Mouse (Mus musculus) right cerebral cortex, adult 2 months (tissue): ENCODE results near the gene Gm12253.

Experiments used
- DNase-seq, 2 experiments: peaks; one replicate each; pipeline ENCODE4 v3.0.0; 2021 to 2022; ENCODE audit warnings: low spot score in 2 of 2

Gm12253 gene

DNA sequence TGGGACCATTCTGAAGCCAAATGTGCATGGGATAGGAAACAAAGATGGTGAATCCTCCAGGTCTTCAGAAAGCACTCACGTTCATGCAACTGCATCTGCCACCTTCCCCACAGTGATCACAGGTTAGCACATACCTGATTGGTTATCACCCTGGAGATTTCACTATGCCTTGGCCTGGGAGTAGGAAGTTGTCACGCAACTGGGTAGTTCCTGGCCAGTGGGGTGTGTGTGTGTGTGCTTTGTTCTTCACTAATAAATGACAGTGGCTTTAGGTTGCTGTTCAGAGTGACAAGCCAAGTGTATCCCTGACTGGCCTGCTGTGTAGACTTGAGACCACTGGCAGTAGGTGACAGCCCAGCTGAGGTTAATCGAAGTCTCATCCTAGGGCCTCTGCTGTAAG, at the start of gene Gm12253:
Gene Gm12253 (plus strand): TSS at position 301 of the 400 bp plus-strand sequence.
- DNase-seq: no peak

DNA sequence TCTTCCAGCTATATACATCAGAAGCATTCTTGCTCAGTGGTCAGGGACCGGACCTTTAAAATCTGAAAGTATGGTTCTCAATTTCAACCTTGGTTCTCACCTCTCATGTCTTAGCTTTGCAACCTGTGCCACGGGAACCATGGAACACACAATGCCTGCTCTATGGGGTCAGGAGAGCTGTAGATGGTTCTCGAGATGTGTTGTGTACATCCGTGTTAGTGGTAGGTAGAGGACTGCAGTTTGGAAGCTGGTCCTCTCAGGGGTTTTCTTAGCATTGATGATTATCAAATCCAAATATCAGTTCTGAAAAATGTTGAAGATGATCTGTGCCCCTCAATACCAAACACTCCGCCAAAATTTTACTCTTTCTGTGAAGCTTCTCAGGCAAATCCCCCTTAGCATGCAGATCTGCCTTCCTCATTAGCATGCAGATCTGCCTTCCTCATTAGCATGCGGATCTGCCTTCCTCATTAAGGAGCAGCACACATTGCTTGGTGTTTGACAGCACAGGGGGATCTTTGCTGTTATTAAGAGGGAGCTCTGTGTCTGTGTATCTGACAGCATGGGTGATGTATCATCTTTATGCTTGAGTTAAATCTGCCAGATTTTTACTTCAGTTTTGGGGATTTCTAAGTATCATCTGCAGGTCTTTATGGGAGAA, 32.2 kb upstream of the Gm12253 start:
- no peak for DNase-seq

DNA sequence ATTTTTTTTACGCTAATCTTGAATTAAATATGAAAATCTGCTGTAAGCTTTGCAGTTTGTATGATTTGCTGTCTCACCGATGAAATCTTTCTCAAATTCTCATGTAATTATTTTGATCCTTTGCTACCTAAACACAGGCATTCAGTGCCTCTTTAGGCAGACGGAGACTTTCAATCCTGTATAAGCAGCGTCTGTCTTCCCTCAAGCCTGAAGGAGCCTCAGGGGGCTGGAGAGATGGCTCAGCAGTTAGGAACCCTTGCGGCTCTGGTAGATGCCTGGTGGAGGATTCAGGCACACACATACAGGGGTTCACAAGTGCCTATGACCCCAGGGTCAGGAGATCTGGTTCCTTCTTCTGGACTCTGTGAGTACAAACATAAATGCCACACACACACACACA, 31.7 kb upstream of the Gm12253 start:
- no peak for DNase-seq

DNA sequence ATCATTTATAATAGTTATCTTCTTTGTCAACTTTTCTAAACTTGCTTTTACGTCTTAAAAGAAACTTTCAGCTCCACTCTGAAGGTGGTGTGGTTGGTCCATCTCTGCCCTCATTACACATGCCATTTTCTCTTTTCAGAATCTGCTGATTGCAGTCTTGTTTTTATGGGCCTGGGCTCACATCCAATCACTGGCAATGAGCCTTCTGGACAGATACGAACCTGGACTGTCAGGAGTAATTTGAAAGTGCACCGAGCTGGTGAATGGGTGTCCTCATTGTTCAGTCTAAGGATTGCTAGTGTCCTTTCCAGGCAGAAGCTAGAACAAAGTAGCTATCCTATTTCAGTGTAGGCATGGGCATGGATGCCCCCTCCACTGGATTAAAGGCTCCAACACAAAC, 24.3 kb upstream of the Gm12253 start:
- DNase-seq: no peak

DNA sequence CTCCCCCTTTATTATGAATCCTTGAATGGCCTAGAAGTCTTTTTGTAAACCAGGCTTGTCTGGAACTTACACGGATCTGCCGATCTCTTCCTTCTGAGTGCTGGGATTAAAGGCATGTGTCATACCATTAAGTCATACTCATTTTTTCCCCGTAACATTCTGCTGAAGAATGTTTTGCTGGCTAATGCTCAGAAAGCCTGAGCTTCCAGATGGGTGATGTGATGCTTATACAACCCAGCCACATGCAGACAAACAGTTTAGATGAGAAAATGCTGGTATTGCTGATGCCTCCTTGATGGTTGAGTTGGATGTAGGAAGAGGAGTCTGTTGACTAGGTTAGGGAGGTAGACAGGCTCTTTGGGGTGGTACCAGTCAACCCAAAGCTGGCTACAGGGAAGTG, 14.0 kb upstream of the Gm12253 start:
- DNase-seq: no peak

DNA sequence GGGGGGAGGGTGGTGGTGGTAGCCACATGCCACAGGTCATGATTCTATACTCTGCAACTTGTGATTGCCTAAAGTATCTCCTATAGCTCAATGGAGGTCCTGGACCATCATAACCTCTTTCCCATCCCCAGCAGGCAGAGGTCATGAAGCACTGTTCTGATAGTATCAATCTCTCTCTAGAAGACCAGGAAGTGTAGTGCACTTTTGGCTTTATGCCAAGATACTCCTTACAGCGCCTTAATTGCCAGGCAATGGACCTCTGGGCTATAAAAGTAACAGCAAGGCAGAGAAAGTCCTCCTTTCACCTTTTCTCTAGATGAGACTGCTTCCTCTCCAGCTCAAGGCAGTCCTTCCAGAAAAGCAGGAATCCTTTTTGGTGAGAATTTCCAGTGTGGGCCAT, 11.5 kb upstream of the Gm12253 start, which contains the start of gene 1810065E05Rik:
Gene 1810065E05Rik (plus strand): TSS at position 297 of the 400 bp plus-strand sequence.
- DNase-seq: no peak

DNA sequence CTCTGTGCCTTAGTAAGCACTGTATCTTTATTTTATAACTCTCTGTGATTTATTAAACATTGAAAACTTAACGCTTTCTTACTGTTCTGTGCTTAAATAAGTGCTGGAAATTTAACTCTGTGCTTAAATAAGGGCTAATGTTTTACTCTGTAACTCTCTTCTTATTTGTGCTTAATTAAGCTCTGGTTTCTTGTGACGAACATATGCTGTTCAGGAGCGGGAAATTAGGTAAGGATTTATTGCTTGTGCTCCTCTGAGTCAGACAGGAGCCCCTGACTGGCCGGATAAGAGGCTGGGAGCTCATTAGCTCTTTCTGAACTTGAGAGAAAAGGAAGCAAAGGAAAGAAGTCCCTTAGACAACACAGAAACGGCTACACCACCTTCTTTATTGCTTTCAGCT, 5.5 kb downstream of the Gm12253 start:
- DNase-seq: no peak

DNA sequence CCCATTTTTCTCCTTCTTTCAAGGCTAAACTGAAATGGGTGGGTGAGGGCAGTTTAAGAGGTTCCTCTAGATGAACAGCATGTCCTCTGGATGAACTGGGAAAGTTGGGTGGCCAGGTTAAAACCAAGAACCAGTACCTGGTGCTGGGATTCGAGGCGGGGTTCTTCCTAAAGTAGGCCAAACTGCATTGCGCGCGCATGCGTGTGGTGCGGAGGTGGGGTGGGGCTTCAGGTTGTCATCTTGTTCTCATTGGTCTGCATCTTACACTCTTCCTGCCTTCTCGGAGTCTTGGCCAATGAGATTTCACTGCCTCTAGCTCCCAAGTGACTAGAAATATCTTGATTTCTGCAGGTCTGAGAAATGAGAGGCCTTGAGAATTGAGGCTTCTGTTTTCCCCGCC, 20.4 kb downstream of the Gm12253 start, which contains the start of gene Lypd9:
Gene Lypd9 (minus strand): TSS at position 165 of the 400 bp plus-strand sequence.
- DNase-seq: no peak

DNA sequence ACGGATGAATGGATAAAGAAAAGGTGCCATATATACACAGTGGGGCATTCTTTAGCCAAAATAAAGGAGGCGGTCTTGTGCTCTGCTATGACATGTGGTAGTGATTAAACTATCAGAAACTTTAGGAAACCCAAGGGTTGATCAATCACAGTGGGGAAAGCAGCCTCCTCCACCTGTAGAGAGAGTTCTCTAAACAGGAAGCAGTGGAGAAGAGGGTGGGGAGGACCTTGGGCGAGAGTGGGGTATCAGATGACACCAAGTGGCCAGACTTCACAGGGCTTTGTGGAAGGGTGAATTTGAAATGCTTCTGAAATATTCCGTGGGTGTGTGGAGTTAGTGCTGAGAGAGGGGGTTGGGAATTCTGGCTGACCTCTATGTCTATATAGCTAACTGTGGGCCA, 21.2 kb downstream of the Gm12253 start:
- DNase-seq: no peak

DNA sequence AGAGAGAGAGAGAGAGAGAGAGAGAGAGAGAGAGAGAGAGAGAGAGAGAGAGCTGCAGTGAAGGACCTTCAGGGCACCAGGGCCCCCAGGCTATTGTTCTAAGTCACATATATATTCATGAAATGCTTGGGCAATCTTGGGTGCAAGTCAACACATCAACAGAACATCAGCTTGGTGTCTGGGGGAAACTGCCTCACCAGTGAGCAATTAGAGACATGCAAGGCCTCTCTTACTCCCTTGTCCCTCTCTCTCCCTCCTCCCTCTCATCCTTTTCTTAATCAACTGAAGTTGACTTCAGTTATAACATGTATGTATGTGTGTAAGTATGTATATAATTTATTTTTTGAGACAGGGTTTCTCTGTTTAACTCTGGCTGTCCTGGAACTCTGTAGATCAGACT, 29.8 kb downstream of the Gm12253 start, which contains the start of gene Olfr30:
Gene Olfr30 (minus strand): TSS at position 101 of the 400 bp plus-strand sequence.
- no peak for DNase-seq
